Mouse (Mus musculus): ENCODE measurements around the gene Kmt2b. TPM values are rescaled to one million over a fixed set of nuclear protein-coding genes. Genes with fewer than 3 reads are reported as not detected.

Kmt2b gene
- polyA plus RNA-seq, 1 experiment: 40.1 TPM

DNA sequence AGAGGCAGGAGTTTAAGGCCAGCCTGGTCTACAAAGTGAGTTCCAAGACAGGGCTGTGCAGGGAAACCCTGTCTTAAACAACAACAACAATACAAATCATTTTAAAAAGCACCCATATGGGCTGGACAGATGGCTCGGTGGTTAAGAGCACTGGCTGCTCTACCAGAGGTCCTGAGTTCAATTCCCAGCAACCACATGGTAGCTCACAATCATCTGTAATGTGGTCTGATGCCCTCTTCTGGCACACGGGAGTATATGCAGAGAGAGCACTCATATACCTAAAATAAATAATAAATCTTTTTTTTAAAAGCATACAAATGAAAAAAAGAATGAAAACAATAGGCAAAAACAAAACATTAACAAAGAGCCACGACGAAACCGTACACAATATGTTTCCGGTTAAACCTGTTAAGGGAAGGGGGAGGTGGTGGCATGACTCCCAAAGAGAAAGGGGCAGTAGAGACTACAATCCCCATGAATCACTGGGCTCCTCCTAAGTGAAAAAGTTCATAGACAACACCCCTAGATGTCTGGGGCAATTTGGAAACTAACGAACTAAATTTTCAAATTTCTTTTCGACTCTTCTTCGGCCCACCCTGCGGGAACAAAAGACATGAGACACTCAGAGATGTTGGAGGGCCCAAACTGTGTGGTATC is 37.0 kb downstream of the Kmt2b start:
- peak overlapping the region; percentile 88 for H3K4me3 ChIP-seq (ENCODE audit: insufficient read depth, low read length)
- TF ChIP-seq CTCF (IDR thresholded peaks at IDR 0.05; ENCODE audit: borderline replicate concordance, insufficient read depth, low read length) (no peak), POLR2A (IDR thresholded peaks at IDR 0.05; ENCODE audit: low read depth, low read length) (no peak)

DNA sequence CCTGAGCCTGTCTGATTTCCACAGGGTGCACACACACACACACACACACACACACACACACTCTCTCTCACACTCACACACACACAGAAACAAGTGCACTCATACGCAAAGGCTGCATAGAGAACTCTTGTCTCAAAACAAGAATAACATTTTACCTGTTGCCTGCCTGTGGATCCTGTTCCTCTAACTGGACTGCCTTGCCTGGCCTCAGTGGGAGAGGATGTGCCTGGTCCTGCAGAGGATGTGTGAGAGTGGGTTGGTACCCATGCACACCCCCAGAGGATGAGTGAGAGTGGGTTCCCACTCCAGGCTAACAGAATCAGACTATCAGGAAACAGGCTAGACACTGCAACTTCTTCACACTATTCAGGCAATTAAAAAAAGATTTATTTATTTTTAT is 37.9 kb downstream of the Kmt2b start:
- Histone ChIP-seq H3K27ac (ENCODE audit: insufficient read depth, low read length) (no peak overlapping the region), H3K4me1 (ENCODE audit: control insufficient read depth, insufficient read depth, low read length) (no peaks in the 10 kb centered on the region), H3K4me3 (ENCODE audit: insufficient read depth, low read length) (no peak overlapping the region)
- TF ChIP-seq CTCF (IDR thresholded peaks at IDR 0.05; ENCODE audit: borderline replicate concordance, insufficient read depth, low read length): no peak
- no peak for TF ChIP-seq POLR2A (IDR thresholded peaks at IDR 0.05; ENCODE audit: low read depth, low read length)

More for the DNA sequence above, 37.0 kb downstream of the Kmt2b start:
- Histone ChIP-seq H3K4me1 (ENCODE audit: control insufficient read depth, insufficient read depth, low read length) (no peaks in the 10 kb centered on the region), H3K27ac (ENCODE audit: insufficient read depth, low read length) (peak overlapping the region; percentile 91)

DNA sequence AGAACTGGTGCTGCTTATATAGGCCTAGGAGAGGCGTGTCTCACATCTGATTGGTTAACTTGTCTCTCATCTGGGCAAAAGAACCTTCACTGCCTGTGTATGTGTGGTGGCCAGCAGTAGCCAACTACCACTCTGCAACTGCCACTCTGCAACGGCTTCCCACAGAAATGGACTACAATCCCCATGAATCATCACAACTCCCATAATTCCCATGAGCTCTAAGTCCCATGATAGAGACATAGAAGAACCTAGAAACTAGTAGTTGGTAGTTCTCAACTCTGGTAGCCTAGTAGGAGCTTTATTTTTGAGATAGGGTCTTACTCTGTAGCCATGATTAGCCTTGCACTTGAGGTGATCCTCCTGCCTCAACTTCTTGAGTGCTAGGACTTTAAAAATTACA is 38.6 kb downstream of the Kmt2b start:
- Histone ChIP-seq H3K4me3 (ENCODE audit: insufficient read depth, low read length) (no peak overlapping the region), H3K27ac (ENCODE audit: insufficient read depth, low read length) (no peak overlapping the region), H3K4me1 (ENCODE audit: control insufficient read depth, insufficient read depth, low read length) (no peaks in the 10 kb centered on the region)
- TF ChIP-seq POLR2A (IDR thresholded peaks at IDR 0.05; ENCODE audit: low read depth, low read length) (no peak), CTCF (IDR thresholded peaks at IDR 0.05; ENCODE audit: borderline replicate concordance, insufficient read depth, low read length) (no peak)

DNA sequence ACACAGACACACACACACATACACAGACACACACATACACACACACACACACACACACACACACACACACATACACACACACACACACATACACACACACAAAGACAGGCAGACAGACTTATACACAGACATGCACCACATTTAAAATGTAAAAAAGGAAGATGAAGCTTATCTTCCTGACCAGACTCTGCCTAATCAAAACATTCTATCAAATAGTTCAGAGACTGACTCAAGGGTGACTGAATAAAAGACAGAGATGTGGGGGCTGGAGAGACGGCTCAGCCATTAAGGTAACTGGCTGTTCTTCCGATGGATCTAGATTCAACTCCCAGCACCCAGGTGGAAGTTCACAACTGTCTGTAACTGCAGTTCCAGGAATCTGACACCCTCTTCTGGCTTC is 44.2 kb downstream of the Kmt2b start:
- H3K27ac ChIP-seq (ENCODE audit: insufficient read depth, low read length): no peak overlapping the region
- no peak overlapping the region for H3K4me3 ChIP-seq (ENCODE audit: insufficient read depth, low read length)
- H3K4me1 ChIP-seq (ENCODE audit: control insufficient read depth, insufficient read depth, low read length): no peaks in the 10 kb centered on the region
- no peak for TF ChIP-seq CTCF (IDR thresholded peaks at IDR 0.05; ENCODE audit: borderline replicate concordance, insufficient read depth, low read length)
- no peak for TF ChIP-seq POLR2A (IDR thresholded peaks at IDR 0.05; ENCODE audit: low read depth, low read length)

DNA sequence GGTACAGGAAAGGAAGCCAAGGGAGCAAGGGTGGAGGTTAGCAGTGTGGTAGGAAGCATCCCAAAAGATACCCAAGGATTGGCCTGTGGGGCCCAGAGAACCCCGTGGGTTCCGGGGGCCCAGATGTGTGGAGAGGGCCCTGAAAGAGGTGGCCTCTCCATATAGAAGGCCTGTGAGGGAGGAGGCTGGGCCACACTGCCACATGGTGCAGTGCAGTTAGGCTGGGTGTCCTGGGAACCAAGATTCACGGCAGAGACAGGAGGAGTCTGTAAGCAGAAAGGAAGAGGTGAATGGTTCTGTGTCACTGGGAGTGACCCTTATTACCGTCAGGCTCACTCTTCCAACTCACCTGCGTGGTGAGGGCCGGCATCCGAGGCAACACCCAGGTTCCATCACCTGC is 48.0 kb downstream of the Kmt2b start:
- Histone ChIP-seq H3K4me3 (ENCODE audit: insufficient read depth, low read length) (no peak overlapping the region), H3K27ac (ENCODE audit: insufficient read depth, low read length) (no peak overlapping the region), H3K4me1 (ENCODE audit: control insufficient read depth, insufficient read depth, low read length) (no peaks in the 10 kb centered on the region)
- TF ChIP-seq CTCF (IDR thresholded peaks at IDR 0.05; ENCODE audit: borderline replicate concordance, insufficient read depth, low read length): no peak
- TF ChIP-seq POLR2A (IDR thresholded peaks at IDR 0.05; ENCODE audit: low read depth, low read length): no peak

DNA sequence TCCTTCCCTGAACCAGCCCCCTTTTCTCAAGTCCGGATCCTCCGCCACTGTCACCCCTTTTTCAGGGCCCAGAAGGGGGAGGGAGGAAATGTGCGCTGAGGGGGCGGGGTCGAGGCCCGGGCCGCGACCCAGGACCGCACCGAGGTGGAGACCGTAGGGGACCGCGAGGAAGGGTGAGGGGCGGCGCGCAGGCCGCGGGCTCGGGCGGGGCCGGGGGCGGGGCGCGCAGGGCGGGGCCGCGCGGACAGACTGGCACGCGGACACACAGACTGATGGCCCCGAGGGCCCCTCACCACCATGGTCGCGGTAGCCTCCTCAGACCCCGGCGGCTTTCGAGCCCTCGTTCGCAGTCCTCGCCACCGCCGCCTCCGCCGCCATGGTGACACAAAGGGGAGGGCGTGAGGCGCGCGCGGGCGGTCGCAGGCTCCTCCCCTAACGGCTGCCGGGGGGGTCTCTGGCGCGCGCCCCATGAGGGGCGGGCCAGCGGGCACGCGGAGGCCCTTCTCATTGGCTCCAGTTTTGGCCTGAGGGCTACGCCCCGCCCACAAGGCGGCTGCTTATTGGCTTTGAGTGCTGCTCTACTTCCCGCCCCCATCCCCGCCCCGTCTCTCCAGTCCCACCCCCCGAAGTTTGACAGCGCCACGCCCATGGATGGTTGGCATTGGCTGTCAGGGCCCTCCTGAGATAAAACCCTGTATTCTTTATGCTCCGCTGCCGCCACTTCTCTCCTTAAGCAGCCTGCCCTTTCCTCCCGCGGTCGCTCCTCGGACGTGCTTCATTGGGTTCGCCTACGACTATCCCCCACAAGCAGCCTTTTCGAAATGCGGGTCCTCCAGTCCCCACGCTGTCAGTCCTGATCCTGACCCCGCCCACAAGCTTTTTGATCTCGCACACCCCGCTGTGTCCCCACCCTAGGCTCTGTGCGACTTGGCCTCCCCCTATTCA is 53.6 kb downstream of the Kmt2b start, which contains the start of gene Arhgap33:
Gene Arhgap33, minus strand, starts transcription at position 428 of the 945 bp plus-strand sequence.
- H3K4me1 ChIP-seq (ENCODE audit: control insufficient read depth, insufficient read depth, low read length): peaks cover 3% of the 10 kb centered on the region; the same call in 1 of the 2 replicates
- TF ChIP-seq POLR2A (IDR thresholded peaks at IDR 0.05; ENCODE audit: low read depth, low read length): peak; percentile 39; the same call in 1 of the 2 replicates
- no peak for TF ChIP-seq CTCF (IDR thresholded peaks at IDR 0.05; ENCODE audit: borderline replicate concordance, insufficient read depth, low read length)
- H3K27ac ChIP-seq (ENCODE audit: insufficient read depth, low read length): no peak within 1 kb of the TSS
- peak within 1 kb of the TSS; percentile 56 for H3K4me3 ChIP-seq (ENCODE audit: insufficient read depth, low read length)

DNA sequence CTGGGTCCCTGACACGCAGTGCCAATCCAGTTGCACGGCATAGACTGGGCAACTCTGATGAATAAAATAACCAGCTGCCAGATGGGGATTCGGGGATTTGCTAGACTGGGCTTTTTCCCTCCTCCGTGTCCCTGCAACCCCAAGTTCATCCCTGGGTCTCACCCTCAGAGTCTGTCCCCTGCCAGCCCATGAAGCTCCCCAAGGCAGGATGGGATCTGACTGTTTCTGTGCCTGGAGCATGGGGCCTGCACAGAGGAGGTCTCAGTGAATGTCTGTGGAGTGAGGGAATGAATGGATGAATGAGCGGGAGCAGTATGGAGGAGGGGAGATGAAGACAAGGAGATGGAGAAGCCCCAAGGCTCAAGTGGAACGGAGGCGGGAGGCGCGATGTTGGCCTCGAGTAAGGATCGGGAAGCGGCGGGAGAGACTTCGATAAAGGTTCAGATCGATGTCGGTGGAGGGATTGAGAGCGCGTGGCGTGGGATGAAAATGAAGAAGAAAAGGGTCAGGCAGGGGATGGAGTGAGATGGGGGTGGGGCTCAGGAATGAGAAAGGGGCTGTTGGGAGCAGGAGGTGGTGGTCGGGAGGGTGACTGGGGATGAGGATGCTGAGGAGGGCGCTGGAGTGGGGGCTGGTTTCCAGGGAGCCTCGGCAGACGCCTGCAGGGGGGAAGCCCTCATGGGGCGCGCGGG is 54.4 kb downstream of the Kmt2b start:
- peaks cover 3% of the 10 kb centered on the region; the same call in 1 of the 2 replicates for H3K4me1 ChIP-seq (ENCODE audit: control insufficient read depth, insufficient read depth, low read length)

DNA sequence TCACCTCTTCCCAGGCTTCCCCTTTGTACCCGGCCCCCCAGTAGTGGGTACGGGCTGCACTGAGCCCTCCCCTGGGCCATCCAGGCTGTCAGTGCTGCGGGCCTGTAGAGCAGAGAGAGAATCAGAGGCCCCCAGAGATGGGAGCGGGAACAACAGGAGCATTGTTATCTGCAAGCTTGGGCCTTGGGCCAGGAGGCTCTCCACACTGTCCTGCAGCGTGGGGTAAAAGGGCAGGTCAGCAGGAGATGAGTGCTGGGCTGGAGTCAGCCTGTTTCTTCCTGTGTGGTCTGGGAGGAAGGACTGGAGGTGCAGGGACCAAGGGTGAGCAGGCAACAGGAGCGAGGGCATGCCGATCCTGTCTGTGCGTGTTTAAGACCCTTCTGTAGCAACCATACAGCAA is 55.6 kb downstream of the Kmt2b start:
- no peak overlapping the region for H3K4me3 ChIP-seq (ENCODE audit: insufficient read depth, low read length)
- H3K27ac ChIP-seq (ENCODE audit: insufficient read depth, low read length): no peak overlapping the region
- TF ChIP-seq POLR2A (IDR thresholded peaks at IDR 0.05; ENCODE audit: low read depth, low read length) (no peak), CTCF (IDR thresholded peaks at IDR 0.05; ENCODE audit: borderline replicate concordance, insufficient read depth, low read length) (no peak)

More for the DNA sequence above, 54.4 kb downstream of the Kmt2b start:
- H3K4me3 ChIP-seq (ENCODE audit: insufficient read depth, low read length): peak overlapping the region; percentile 53
- no peak for TF ChIP-seq CTCF (IDR thresholded peaks at IDR 0.05; ENCODE audit: borderline replicate concordance, insufficient read depth, low read length)
- no peak for TF ChIP-seq POLR2A (IDR thresholded peaks at IDR 0.05; ENCODE audit: low read depth, low read length)
- H3K27ac ChIP-seq (ENCODE audit: insufficient read depth, low read length): no peak overlapping the region

DNA sequence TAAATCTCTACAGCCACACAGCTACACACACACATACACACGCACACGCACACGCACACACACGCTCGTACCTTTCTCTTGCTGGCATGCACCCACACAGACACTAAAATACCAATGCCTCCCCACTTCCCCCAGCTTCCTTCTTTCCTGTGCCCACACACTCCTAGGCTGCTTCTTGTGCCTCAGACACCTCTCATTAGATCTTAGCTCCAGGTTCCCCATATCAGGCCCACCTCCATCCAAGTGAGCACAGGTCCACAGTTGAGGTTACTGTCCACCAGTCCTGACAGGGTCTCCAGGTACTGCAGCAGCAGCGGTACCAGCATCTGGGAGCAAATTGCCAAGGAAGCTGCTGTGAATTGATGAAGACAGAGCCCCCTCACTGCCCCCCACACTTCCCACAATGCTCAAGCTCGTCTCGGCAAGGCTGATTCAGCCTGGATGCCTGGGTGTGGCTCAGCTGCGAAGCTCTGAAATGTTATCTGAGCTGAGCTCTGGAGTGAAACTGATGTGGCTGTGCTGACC is 57.2 kb downstream of the Kmt2b start:
- no peak overlapping the region for H3K4me3 ChIP-seq (ENCODE audit: insufficient read depth, low read length)
- TF ChIP-seq POLR2A (IDR thresholded peaks at IDR 0.05; ENCODE audit: low read depth, low read length) (no peak), CTCF (IDR thresholded peaks at IDR 0.05; ENCODE audit: borderline replicate concordance, insufficient read depth, low read length) (no peak)
- H3K4me1 ChIP-seq (ENCODE audit: control insufficient read depth, insufficient read depth, low read length): peaks cover 3% of the 10 kb centered on the region; the same call in 1 of the 2 replicates

More for the DNA sequence above, 55.6 kb downstream of the Kmt2b start:
- H3K4me1 ChIP-seq (ENCODE audit: control insufficient read depth, insufficient read depth, low read length): peaks cover 3% of the 10 kb centered on the region; the same call in 1 of the 2 replicates

More for the DNA sequence above, 57.2 kb downstream of the Kmt2b start:
- H3K27ac ChIP-seq (ENCODE audit: insufficient read depth, low read length): no peak overlapping the region
